7 mouse cellular contexts compared by ENCODE assay signal in genomic region chr3:135438531-135438912, GRCm38 (mm10). TPM values are rescaled to one million over a fixed set of nuclear protein-coding genes. Genes with fewer than 3 reads are reported as not detected.
DNase-seq lines count a peak whose midpoint lies in the region; ATAC-seq lines count a peak whose summit lies in the region.

No protein-coding gene starts in this region.

- peak; percentile 83 for ATAC-seq in embryonic facial prominence, embryonic 12.5 days (ENCODE audit: insufficient number of reproducible peaks, insufficient read depth, low FRiP score, low TSS enrichment)
- peak; percentile 78 for ATAC-seq in limb, embryonic 13.5 days (ENCODE audit: low FRiP score, low read depth)
- peak; percentile 88 for ATAC-seq in midbrain, embryonic 15.5 days (replicated peaks)

- H3K4me2 ChIP-seq in embryonic facial prominence, embryonic 12.5 days (replicated peaks): peak overlapping the region; percentile 95
- 0 out of 2 replicates have a peak overlapping the region, but pooled peaks have one; percentile 23 for H3K4me2 ChIP-seq in limb, embryonic 13.5 days (replicated peaks)
- no peak overlapping the region for H3K4me2 ChIP-seq in midbrain, embryonic 15.5 days

- peak; percentile 90 to 95 for DNase-seq in adrenal gland, postnatal 36 days
- DNase-seq in heart, adult 18-20 months: peak; percentile 93 to 96
- DNase-seq in kidney, adult 18-20 months: peak; percentile 95
- peak; percentile 91 to 93 for DNase-seq in spleen, adult 18-20 months

- peaks cover 14% of the 10 kb centered on the region; the same call in 1 of the 2 replicates for H3K4me1 ChIP-seq in embryonic facial prominence, embryonic 12.5 days
- H3K4me1 ChIP-seq in limb, embryonic 13.5 days: peaks cover 27% of the 10 kb centered on the region
- peaks cover 34% of the 10 kb centered on the region for H3K4me1 ChIP-seq in midbrain, embryonic 15.5 days

- peak overlapping the region; percentile 97 for H3K9ac ChIP-seq in embryonic facial prominence, embryonic 12.5 days
- peak overlapping the region; percentile 89 for H3K9ac ChIP-seq in limb, embryonic 13.5 days
- peak overlapping the region; percentile 84 for H3K9ac ChIP-seq in midbrain, embryonic 15.5 days

- H3K36me3 ChIP-seq in embryonic facial prominence, embryonic 12.5 days: 0 out of 2 replicates have a peak, but pooled peaks cover 3% of the 10 kb centered on the region
- peaks cover 12% of the 10 kb centered on the region; the same call in 1 of the 2 replicates for H3K36me3 ChIP-seq in limb, embryonic 13.5 days
- no peaks in the 10 kb centered on the region for H3K36me3 ChIP-seq in midbrain, embryonic 15.5 days (replicated peaks)

- H3K27me3 ChIP-seq in embryonic facial prominence, embryonic 12.5 days: no peaks in the 10 kb centered on the region
- H3K27me3 ChIP-seq in limb, embryonic 13.5 days: no peaks in the 10 kb centered on the region
- H3K27me3 ChIP-seq in midbrain, embryonic 15.5 days (replicated peaks): no peaks in the 10 kb centered on the region

- peak overlapping the region; percentile 97 for H3K4me3 ChIP-seq in embryonic facial prominence, embryonic 12.5 days
- H3K4me3 ChIP-seq in limb, embryonic 13.5 days: peak overlapping the region; percentile 71
- peak overlapping the region; percentile 86 for H3K4me3 ChIP-seq in midbrain, embryonic 15.5 days

- WGBS in embryonic facial prominence, embryonic 12.5 days: under 1% methylated on average over 45 of the region's 50 CpGs
- 0% methylated on average over 34 of the region's 50 CpGs for WGBS in limb, embryonic 13.5 days
- 0% methylated on average over 44 of the region's 50 CpGs for WGBS in midbrain, embryonic 15.5 days

- peak overlapping the region; percentile 100 for H3K27ac ChIP-seq in embryonic facial prominence, embryonic 12.5 days
- peak overlapping the region; percentile 100 for H3K27ac ChIP-seq in limb, embryonic 13.5 days
- peak overlapping the region; percentile 100 for H3K27ac ChIP-seq in midbrain, embryonic 15.5 days

- H3K9me3 ChIP-seq in embryonic facial prominence, embryonic 12.5 days: no peaks in the 10 kb centered on the region
- H3K9me3 ChIP-seq in limb, embryonic 13.5 days: no peaks in the 10 kb centered on the region
- H3K9me3 ChIP-seq in midbrain, embryonic 15.5 days: no peaks in the 10 kb centered on the region

RNA-seq across cellular contexts. Expression of gene Ube2d3, which starts 0.6 kb away (rescaled TPM):
- 100 to 1,000 TPM; 409 to 423 TPM for total RNA-seq in adrenal gland, postnatal 36 days (2021)
- polyA plus RNA-seq in embryonic facial prominence, embryonic 12.5 days (2016; fragmentation: Nextera tagmentation; extraction: Ambion mirVana): 469 and 505 TPM in 2 replicates
- total RNA-seq in heart, adult 18-20 months (2021): 100 to 1,000 TPM; 365 to 406 TPM
- 506 and 507 TPM in 2 replicates for polyA plus RNA-seq in limb, embryonic 13.5 days (2015; fragmentation: Nextera tagmentation; extraction: Ambion mirVana)
- 329 and 339 TPM in 2 replicates for polyA plus RNA-seq in midbrain, embryonic 15.5 days (2015; fragmentation: Nextera tagmentation; extraction: Ambion mirVana)

RNA-seq across cellular contexts. Expression of gene Cisd2, which starts 14.8 kb away (rescaled TPM):
- 10 to 100 TPM; 26.9 to 37.7 TPM for total RNA-seq in adrenal gland, postnatal 36 days (2021)
- 71.3 and 74.0 TPM in 2 replicates for polyA plus RNA-seq in embryonic facial prominence, embryonic 12.5 days (2016; fragmentation: Nextera tagmentation; extraction: Ambion mirVana)
- 10 to 100 TPM; 44.1 to 49.3 TPM for total RNA-seq in heart, adult 18-20 months (2021)
- polyA plus RNA-seq in limb, embryonic 13.5 days (2015; fragmentation: Nextera tagmentation; extraction: Ambion mirVana): 66.8 and 67.7 TPM in 2 replicates
- 67.2 and 72.0 TPM in 2 replicates for polyA plus RNA-seq in midbrain, embryonic 15.5 days (2015; fragmentation: Nextera tagmentation; extraction: Ambion mirVana)

RNA-seq across cellular contexts. Expression of gene Manba, which starts 46.9 kb away (rescaled TPM):
- 10 to 100 TPM; 10.4 to 12.9 TPM for total RNA-seq in adrenal gland, postnatal 36 days (2021)
- polyA plus RNA-seq in embryonic facial prominence, embryonic 12.5 days (2016; fragmentation: Nextera tagmentation; extraction: Ambion mirVana): 5.1 TPM in 2 replicates
- total RNA-seq in heart, adult 18-20 months (2021): 10 to 100 TPM; 15.0 to 17.5 TPM
- 5.5 and 5.7 TPM in 2 replicates for polyA plus RNA-seq in limb, embryonic 13.5 days (2015; fragmentation: Nextera tagmentation; extraction: Ambion mirVana)
- polyA plus RNA-seq in midbrain, embryonic 15.5 days (2015; fragmentation: Nextera tagmentation; extraction: Ambion mirVana): 7.9 and 8.5 TPM in 2 replicates

Comparison
In these comparisons a context has a peak if more than half of its experiments do, and no peak if none do; other contexts are left out.
1. Peak in every context shown above with its lines: DNase-seq, ATAC-seq, H3K4me3 ChIP-seq and H3K27ac ChIP-seq.